Mouse (Mus musculus) CH12.LX (cell line): ENCODE data around the gene Srrm3.

Experiments used
- CTCF ChIP-seq, 2 experiments: IDR thresholded peaks in 1 of 2; conservative IDR thresholded peaks in 1 of 2; 2 replicates each; pipeline ENCODE4 v1.5.1; 2011 to 2012; ENCODE audit warnings: low read depth in 2 of 2, low read length in 2 of 2, improper control_type of control experiment in 1 of 2, inconsistent platforms in 1 of 2, mild to moderate bottlenecking in 1 of 2, moderate library complexity in 1 of 2
- EP300 ChIP-seq: IDR thresholded peaks from 2 replicates; pipeline ENCODE4 v1.6.1; 2011; ENCODE audit warnings: low read length, improper control_type of control experiment
- MAX ChIP-seq: IDR thresholded peaks from 2 replicates; pipeline ENCODE4 v1.6.1; 2011; ENCODE audit warnings: low read length, improper control_type of control experiment
- POLR2A ChIP-seq: IDR thresholded peaks from 2 replicates; pipeline ENCODE4 v1.6.1; 2011; ENCODE audit warnings: low read depth, mild to moderate bottlenecking, improper control_type of control experiment, low read length
- POLR2AphosphoS2 ChIP-seq: IDR thresholded peaks from 2 replicates; pipeline ENCODE4 v1.6.1; 2011; ENCODE audit warnings: low read depth, low read length, improper control_type of control experiment
- USF1 ChIP-seq: IDR thresholded peaks from 2 replicates; pipeline ENCODE4 v1.6.1; 2014; ENCODE audit warnings: low read depth, mild to moderate bottlenecking, inconsistent platforms, low read length, improper control_type of control experiment

GRCm38 (mm10) chr5:135890323-135890722, 83.6 kb downstream of the Srrm3 start:
- TF ChIP-seq CTCF (conservative IDR thresholded peaks at IDR 0.05 in 1 of 2, IDR thresholded peaks at IDR 0.05 in 1 of 2; ENCODE audit: low read depth in 2 of 2, low read length in 2 of 2) (no peak), POLR2A (no peak), USF1 (no peak), EP300 (no peak), MAX (no peak), POLR2AphosphoS2 (no peak)
